Mouse (Mus musculus): ENCODE measurements around the gene Gnat1. TPM values are rescaled to one million over a fixed set of nuclear protein-coding genes. Genes with fewer than 3 reads are reported as not detected.
A peak's percentile ranks its signal among the peaks of the same experiment; 100 is the strongest.

The Gnat1 gene
- total RNA-seq, 2 experiments from 2014 or later: 0.71 to 1.1 TPM

- DNase-seq (ENCODE audit: low spot score in 2 of 2): peak; percentile 72 to 80
Observed at GRCm38 (mm10) chr9:107701594-107701993, 22.1 kb upstream of the Gnat1 start.

GRCm38 (mm10) chr9:107700114-107700571 is 20.6 kb upstream of the Gnat1 start:
- DNase-seq (ENCODE audit: low spot score in 2 of 2): peak; percentile 48 to 62

- no peak for DNase-seq (ENCODE audit: low spot score in 2 of 2)
Observed at GRCm38 (mm10) chr9:107699376-107699980, 20.0 kb upstream of the Gnat1 start.

- no peak for DNase-seq (ENCODE audit: low spot score in 2 of 2)
Observed at GRCm38 (mm10) chr9:107698611-107699190, 19.2 kb upstream of the Gnat1 start.

GRCm38 (mm10) chr9:107697811-107698521 is 18.5 kb upstream of the Gnat1 start:
- no peak for DNase-seq (ENCODE audit: low spot score in 2 of 2)

- DNase-seq (ENCODE audit: low spot score in 2 of 2): no peak
Observed at GRCm38 (mm10) chr9:107696845-107697610, 17.5 kb upstream of the Gnat1 start.

- no peak for DNase-seq (ENCODE audit: low spot score in 2 of 2)
Observed at GRCm38 (mm10) chr9:107696106-107696479, 16.6 kb upstream of the Gnat1 start.

GRCm38 (mm10) chr9:107695441-107696105 is 16.1 kb upstream of the Gnat1 start:
- DNase-seq (ENCODE audit: low spot score in 2 of 2): no peak

- DNase-seq (ENCODE audit: low spot score in 2 of 2): no peak
Observed at GRCm38 (mm10) chr9:107694627-107695026, 15.1 kb upstream of the Gnat1 start.

- no peak for DNase-seq (ENCODE audit: low spot score in 2 of 2)
Observed at GRCm38 (mm10) chr9:107693433-107693987, 14.0 kb upstream of the Gnat1 start.

GRCm38 (mm10) chr9:107692785-107693184 is 13.3 kb upstream of the Gnat1 start:
- no peak for DNase-seq (ENCODE audit: low spot score in 2 of 2)

- DNase-seq (ENCODE audit: low spot score in 2 of 2): no peak
Observed at GRCm38 (mm10) chr9:107690391-107690790, 10.9 kb upstream of the Gnat1 start.

- DNase-seq (ENCODE audit: low spot score in 2 of 2): no peak
Observed at GRCm38 (mm10) chr9:107688939-107689338, 9.4 kb upstream of the Gnat1 start.

GRCm38 (mm10) chr9:107688415-107688814 is 8.9 kb upstream of the Gnat1 start:
- no peak for DNase-seq (ENCODE audit: low spot score in 2 of 2)

GRCm38 (mm10) chr9:107685231-107685981 is 5.9 kb upstream of the Gnat1 start:
- peak; percentile 73 to 79 for DNase-seq (ENCODE audit: low spot score in 2 of 2)

GRCm38 (mm10) chr9:107682405-107682804 is 2.9 kb upstream of the Gnat1 start:
- DNase-seq (ENCODE audit: low spot score in 2 of 2): no peak

GRCm38 (mm10) chr9:107678861-107679260 is 651 bp downstream of the Gnat1 start:
- no peak for DNase-seq (ENCODE audit: low spot score in 2 of 2)

- DNase-seq (ENCODE audit: low spot score in 2 of 2): peak; percentile 82 to 86
Observed at GRCm38 (mm10) chr9:107677819-107678526, 1.5 kb downstream of the Gnat1 start.

GRCm38 (mm10) chr9:107677091-107677784 is 2.3 kb downstream of the Gnat1 start:
- DNase-seq (ENCODE audit: low spot score in 2 of 2): no peak
